Mouse (Mus musculus): ENCODE data around the gene Scyl2. TPM values are rescaled to one million over a fixed set of nuclear protein-coding genes. Genes with fewer than 3 reads are reported as not detected.

Scyl2 gene
- polyA plus RNA-seq, 1 experiment from 2014 or later = 9.5 TPM

- Histone ChIP-seq H3K27ac (replicated peaks in 1 of 2; ENCODE audit: control insufficient read depth in 1 of 2, insufficient read depth in 1 of 2, low read depth in 2 of 2, low read length in 2 of 2) (no peak overlapping the region), H3K4me1 (ENCODE audit: control insufficient read depth in 2 of 2, insufficient read depth in 2 of 2, low read length in 2 of 2) (no peaks in the 10 kb centered on the region), H3K9ac (ENCODE audit: low read length) (no peak overlapping the region), H3K4me3 (ENCODE audit: control insufficient read depth in 1 of 2, insufficient read depth in 1 of 2, low read depth in 1 of 2, low read length in 2 of 2) (no peak overlapping the region), H3K36me3 (ENCODE audit: control insufficient read depth, insufficient read depth, low read length) (no peaks in the 10 kb centered on the region), H3K27me3 (ENCODE audit: control insufficient read depth, insufficient read depth, low read length) (no peaks in the 10 kb centered on the region), H3K4me2 (ENCODE audit: low read length) (no peak overlapping the region), H3K9me3 (ENCODE audit: control insufficient read depth, low read length) (no peaks in the 10 kb centered on the region)
- ATAC-seq (ENCODE audit: insufficient number of reproducible peaks, insufficient read depth, low FRiP score, low read depth) = no peak
- 86% methylated on average over 2 of the region's 2 CpGs for WGBS
These were observed 59.4 kb downstream of the Scyl2 start for GRCm38 (mm10) chr10:89626714-89627113.

- no peak overlapping the region for H3K4me2 ChIP-seq (ENCODE audit: low read length)
- peaks cover 0 to 2% of the 10 kb centered on the region in 2 experiments; a peak in 1 of 4 replicates for H3K4me1 ChIP-seq (ENCODE audit: control insufficient read depth in 2 of 2, insufficient read depth in 2 of 2, low read length in 2 of 2)
- ATAC-seq (ENCODE audit: insufficient number of reproducible peaks, insufficient read depth, low FRiP score, low read depth) = no peak
- no peaks in the 10 kb centered on the region for H3K36me3 ChIP-seq (ENCODE audit: control insufficient read depth, insufficient read depth, low read length)
- 81% methylated on average over 2 of the region's 2 CpGs for WGBS
- H3K9me3 ChIP-seq (ENCODE audit: control insufficient read depth, low read length) = no peaks in the 10 kb centered on the region
- no peaks in the 10 kb centered on the region for H3K27me3 ChIP-seq (ENCODE audit: control insufficient read depth, insufficient read depth, low read length)
- H3K9ac ChIP-seq (ENCODE audit: low read length) = no peak overlapping the region
- H3K4me3 ChIP-seq (ENCODE audit: control insufficient read depth in 1 of 2, insufficient read depth in 1 of 2, low read depth in 1 of 2, low read length in 2 of 2) = no peak overlapping the region
- H3K27ac ChIP-seq (replicated peaks in 1 of 2; ENCODE audit: control insufficient read depth in 1 of 2, insufficient read depth in 1 of 2, low read depth in 2 of 2, low read length in 2 of 2) = no peak overlapping the region
These were observed 61.9 kb downstream of the Scyl2 start for GRCm38 (mm10) chr10:89624196-89624595.

- peak within 1 kb of the TSS; percentile 17; the same call in 1 of the 2 replicates for H3K9ac ChIP-seq (ENCODE audit: low read length)
- H3K4me2 ChIP-seq (ENCODE audit: low read length) = no peak within 1 kb of the TSS
- H3K4me3 ChIP-seq (ENCODE audit: control insufficient read depth in 1 of 2, insufficient read depth in 1 of 2, low read depth in 1 of 2, low read length in 2 of 2) = no peak within 1 kb of the TSS
- no peaks in the 10 kb centered on the region for H3K36me3 ChIP-seq (ENCODE audit: control insufficient read depth, insufficient read depth, low read length)
- H3K4me1 ChIP-seq (ENCODE audit: control insufficient read depth in 2 of 2, insufficient read depth in 2 of 2, low read length in 2 of 2) = peaks cover 0 to 2% of the 10 kb centered on the region in 2 experiments; a peak in 1 of 4 replicates
- no peak for ATAC-seq (ENCODE audit: insufficient number of reproducible peaks, insufficient read depth, low FRiP score, low read depth)
- no peaks in the 10 kb centered on the region for H3K27me3 ChIP-seq (ENCODE audit: control insufficient read depth, insufficient read depth, low read length)
- no peak within 1 kb of the TSS for H3K27ac ChIP-seq (replicated peaks in 1 of 2; ENCODE audit: control insufficient read depth in 1 of 2, insufficient read depth in 1 of 2, low read depth in 2 of 2, low read length in 2 of 2)
- no peaks in the 10 kb centered on the region for H3K9me3 ChIP-seq (ENCODE audit: control insufficient read depth, low read length)
- 21% methylated on average over 7 of the region's 7 CpGs for WGBS
These were observed 65.0 kb downstream of the Scyl2 start, which contains the start of gene Slc17a8 for GRCm38 (mm10) chr10:89621129-89621528. Slc17a8 (minus strand) TSS chr10:89621253.

- H3K27ac ChIP-seq (replicated peaks in 1 of 2; ENCODE audit: control insufficient read depth in 1 of 2, insufficient read depth in 1 of 2, low read depth in 2 of 2, low read length in 2 of 2) = no peak overlapping the region
- H3K4me2 ChIP-seq (ENCODE audit: low read length) = no peak overlapping the region
- H3K9ac ChIP-seq (ENCODE audit: low read length) = no peak overlapping the region
- WGBS = 77% methylated on average over 5 of the region's 5 CpGs
- H3K27me3 ChIP-seq (ENCODE audit: control insufficient read depth, insufficient read depth, low read length) = no peaks in the 10 kb centered on the region
- 0 out of 4 replicates have a peak, but pooled peaks cover 0 to 1% of the 10 kb centered on the region in 2 experiments for H3K4me1 ChIP-seq (ENCODE audit: control insufficient read depth in 2 of 2, insufficient read depth in 2 of 2, low read length in 2 of 2)
- H3K4me3 ChIP-seq (ENCODE audit: control insufficient read depth in 1 of 2, insufficient read depth in 1 of 2, low read depth in 1 of 2, low read length in 2 of 2) = no peak overlapping the region
- no peaks in the 10 kb centered on the region for H3K9me3 ChIP-seq (ENCODE audit: control insufficient read depth, low read length)
- no peak for ATAC-seq (ENCODE audit: insufficient number of reproducible peaks, insufficient read depth, low FRiP score, low read depth)
- H3K36me3 ChIP-seq (ENCODE audit: control insufficient read depth, insufficient read depth, low read length) = no peaks in the 10 kb centered on the region
These were observed 86.8 kb downstream of the Scyl2 start for GRCm38 (mm10) chr10:89599311-89599710.

- Histone ChIP-seq H3K36me3 (ENCODE audit: control insufficient read depth, insufficient read depth, low read length) (no peaks in the 10 kb centered on the region), H3K9ac (ENCODE audit: low read length) (no peak overlapping the region), H3K27me3 (ENCODE audit: control insufficient read depth, insufficient read depth, low read length) (no peaks in the 10 kb centered on the region), H3K4me1 (ENCODE audit: control insufficient read depth in 2 of 2, insufficient read depth in 2 of 2, low read length in 2 of 2) (0 out of 4 replicates have a peak, but pooled peaks cover 0 to 5% of the 10 kb centered on the region in 2 experiments), H3K27ac (replicated peaks in 1 of 2; ENCODE audit: control insufficient read depth in 1 of 2, insufficient read depth in 1 of 2, low read depth in 2 of 2, low read length in 2 of 2) (no peak overlapping the region), H3K4me2 (ENCODE audit: low read length) (no peak overlapping the region), H3K9me3 (ENCODE audit: control insufficient read depth, low read length) (no peaks in the 10 kb centered on the region), H3K4me3 (ENCODE audit: control insufficient read depth in 1 of 2, insufficient read depth in 1 of 2, low read depth in 1 of 2, low read length in 2 of 2) (no peak overlapping the region)
- WGBS = 65% methylated on average over 4 of the region's 4 CpGs
- no peak for ATAC-seq (ENCODE audit: insufficient number of reproducible peaks, insufficient read depth, low FRiP score, low read depth)
These were observed 88.8 kb downstream of the Scyl2 start for GRCm38 (mm10) chr10:89597275-89597674.

- Histone ChIP-seq H3K27ac (replicated peaks in 1 of 2; ENCODE audit: control insufficient read depth in 1 of 2, insufficient read depth in 1 of 2, low read depth in 2 of 2, low read length in 2 of 2) (no peak overlapping the region), H3K4me3 (ENCODE audit: control insufficient read depth in 1 of 2, insufficient read depth in 1 of 2, low read depth in 1 of 2, low read length in 2 of 2) (no peak overlapping the region), H3K4me1 (ENCODE audit: control insufficient read depth in 2 of 2, insufficient read depth in 2 of 2, low read length in 2 of 2) (0 out of 4 replicates have a peak, but pooled peaks cover 0 to 5% of the 10 kb centered on the region in 2 experiments), H3K27me3 (ENCODE audit: control insufficient read depth, insufficient read depth, low read length) (no peaks in the 10 kb centered on the region), H3K9me3 (ENCODE audit: control insufficient read depth, low read length) (no peaks in the 10 kb centered on the region), H3K36me3 (ENCODE audit: control insufficient read depth, insufficient read depth, low read length) (no peaks in the 10 kb centered on the region), H3K4me2 (ENCODE audit: low read length) (no peak overlapping the region), H3K9ac (ENCODE audit: low read length) (no peak overlapping the region)
- 91% methylated on average over 5 of the region's 5 CpGs for WGBS
- ATAC-seq (ENCODE audit: insufficient number of reproducible peaks, insufficient read depth, low FRiP score, low read depth) = no peak
These were observed 90.2 kb downstream of the Scyl2 start for GRCm38 (mm10) chr10:89595935-89596334.

GRCm38 (mm10) chr10:89595514-89595913 lies 90.6 kb downstream of the Scyl2 start:
- 41% methylated on average over 1 of the region's 1 CpGs for WGBS
- no peak for ATAC-seq (ENCODE audit: insufficient number of reproducible peaks, insufficient read depth, low FRiP score, low read depth)
- Histone ChIP-seq H3K9me3 (ENCODE audit: control insufficient read depth, low read length) (no peaks in the 10 kb centered on the region), H3K9ac (ENCODE audit: low read length) (no peak overlapping the region), H3K4me1 (ENCODE audit: control insufficient read depth in 2 of 2, insufficient read depth in 2 of 2, low read length in 2 of 2) (0 out of 4 replicates have a peak, but pooled peaks cover 0 to 5% of the 10 kb centered on the region in 2 experiments), H3K27me3 (ENCODE audit: control insufficient read depth, insufficient read depth, low read length) (no peaks in the 10 kb centered on the region), H3K4me3 (ENCODE audit: control insufficient read depth in 1 of 2, insufficient read depth in 1 of 2, low read depth in 1 of 2, low read length in 2 of 2) (no peak overlapping the region), H3K4me2 (ENCODE audit: low read length) (no peak overlapping the region), H3K36me3 (ENCODE audit: control insufficient read depth, insufficient read depth, low read length) (no peaks in the 10 kb centered on the region), H3K27ac (replicated peaks in 1 of 2; ENCODE audit: control insufficient read depth in 1 of 2, insufficient read depth in 1 of 2, low read depth in 2 of 2, low read length in 2 of 2) (no peak overlapping the region)

- Histone ChIP-seq H3K9ac (ENCODE audit: low read length) (no peak overlapping the region), H3K36me3 (ENCODE audit: control insufficient read depth, insufficient read depth, low read length) (no peaks in the 10 kb centered on the region), H3K9me3 (ENCODE audit: control insufficient read depth, low read length) (no peaks in the 10 kb centered on the region), H3K27ac (replicated peaks in 1 of 2; ENCODE audit: control insufficient read depth in 1 of 2, insufficient read depth in 1 of 2, low read depth in 2 of 2, low read length in 2 of 2) (no peak overlapping the region), H3K27me3 (ENCODE audit: control insufficient read depth, insufficient read depth, low read length) (no peaks in the 10 kb centered on the region), H3K4me1 (ENCODE audit: control insufficient read depth in 2 of 2, insufficient read depth in 2 of 2, low read length in 2 of 2) (0 out of 4 replicates have a peak, but pooled peaks cover 0 to 5% of the 10 kb centered on the region in 2 experiments), H3K4me3 (ENCODE audit: control insufficient read depth in 1 of 2, insufficient read depth in 1 of 2, low read depth in 1 of 2, low read length in 2 of 2) (no peak overlapping the region), H3K4me2 (ENCODE audit: low read length) (no peak overlapping the region)
- ATAC-seq (ENCODE audit: insufficient number of reproducible peaks, insufficient read depth, low FRiP score, low read depth) = no peak
- 69% methylated on average over 4 of the region's 4 CpGs for WGBS
These were observed 91.8 kb downstream of the Scyl2 start for GRCm38 (mm10) chr10:89594309-89594708.

Data from heart, embryonic 14.5 days (tissue).